Mouse (Mus musculus): ENCODE results near the gene Scgb2b11. TPM values are rescaled to one million over a fixed set of nuclear protein-coding genes. Genes with fewer than 3 reads are reported as not detected.

Scgb2b11 gene
- total RNA-seq (2023; ENCODE audit: inconsistent age), result not detected in 4 replicates

GRCm38 (mm10) chr7:32211045-32211444 is at the start of gene Scgb2b11:
Gene Scgb2b11, minus strand, starts transcription at chr7:32211145.

GRCm38 (mm10) chr7:32222540-32222939 is 11.6 kb upstream of the Scgb2b11 start, which contains the start of gene Scgb1b11:
Gene Scgb1b11, plus strand, starts transcription at chr7:32222840.

Other genes starting within 250 kb of the Scgb2b11 start
- not detected in 4 replicates for gene Scgb1b10, start 110.3 kb downstream of the Scgb2b11 start, total RNA-seq (2023; ENCODE audit: inconsistent age)
- gene Scgb1b11, start 11.7 kb upstream of the Scgb2b11 start, total RNA-seq (2023; ENCODE audit: inconsistent age), result not detected in 4 replicates
- not detected in 4 replicates for gene Scgb2b12, start 116.1 kb upstream of the Scgb2b11 start, total RNA-seq (2023; ENCODE audit: inconsistent age)
- not detected in 4 replicates for gene Scgb1b12, start 123.0 kb upstream of the Scgb2b11 start, total RNA-seq (2023; ENCODE audit: inconsistent age)
- not detected in 4 replicates for gene Scgb1b29, start 230.4 kb upstream of the Scgb2b11 start, total RNA-seq (2023; ENCODE audit: inconsistent age)